12 mouse cellular contexts compared by ENCODE assay signal in genomic region chr2:106828573-106829310, GRCm38 (mm10).
DNase-seq lines count a peak whose midpoint lies in the region; ATAC-seq and TF ChIP-seq lines count a peak whose summit lies in the region.
"Had no signal": no experiment of that assay in that cellular context is flagged by ENCODE, and none has a peak within 500 bp of the region (broad histone marks: within the 10 kb centered on the region; RNA-seq: fewer than 3 reads in every experiment).

No protein-coding gene starts in this region.

- H3K4me2 ChIP-seq in heart, embryonic 12.5 days, result peak overlapping the region; percentile 34
- H3K4me2 ChIP-seq in midbrain, embryonic 14.5 days (ENCODE audit: low read length), result no peak overlapping the region; the same call in 1 of the 2 replicates
- no peak overlapping the region for H3K4me2 ChIP-seq in hindbrain, embryonic 11.5 days (replicated peaks; ENCODE audit: low read depth, low read length)
- H3K4me2 ChIP-seq: liver, embryonic 13.5 days had no signal

- DNase-seq in heart, postnatal 25 days (ENCODE audit: low spot score), result no peak
- peak; percentile 28 for DNase-seq in midbrain, embryonic 14.5 days
- no peak for DNase-seq in midbrain, embryonic 10.5 days (ENCODE audit: low spot score)
- no peak for DNase-seq in hindbrain, embryonic 11.5 days (ENCODE audit: low spot score)
- DNase-seq in thymus, adult 2 months, result no peak
- DNase-seq in right cerebral cortex, postnatal 25 days, result no peak
- no peak for DNase-seq in thymus, postnatal 36 days
- DNase-seq: liver, embryonic 13.5 days; right cerebral cortex, postnatal 4 days had no signal

- peaks cover 36% of the 10 kb centered on the region for H3K4me1 ChIP-seq in heart, embryonic 12.5 days (replicated peaks)
- H3K4me1 ChIP-seq in midbrain, embryonic 14.5 days (ENCODE audit: control insufficient read depth, insufficient read depth, low read length), result peaks cover 20% of the 10 kb centered on the region
- H3K4me1 ChIP-seq in midbrain, embryonic 10.5 days, result peaks cover 20% of the 10 kb centered on the region
- H3K4me1 ChIP-seq in hindbrain, embryonic 11.5 days (replicated peaks; ENCODE audit: control insufficient read depth, insufficient read depth, low read length), result 0 out of 2 replicates have a peak, but pooled peaks cover 3% of the 10 kb centered on the region
- no peaks in the 10 kb centered on the region for H3K4me1 ChIP-seq in thymus, adult 2 months (replicated peaks; ENCODE audit: control insufficient read depth, insufficient read depth, low read length)
- H3K4me1 ChIP-seq: liver, embryonic 13.5 days had no signal

- no peaks in the 10 kb centered on the region for H3K9me3 ChIP-seq in heart, embryonic 12.5 days (replicated peaks)
- no peaks in the 10 kb centered on the region for H3K9me3 ChIP-seq in midbrain, embryonic 14.5 days (ENCODE audit: control insufficient read depth, low read length)
- no peaks in the 10 kb centered on the region for H3K9me3 ChIP-seq in midbrain, embryonic 10.5 days (replicated peaks)
- H3K9me3 ChIP-seq in hindbrain, embryonic 11.5 days (ENCODE audit: control insufficient read depth, low read length), result no peaks in the 10 kb centered on the region
- H3K9me3 ChIP-seq: liver, embryonic 13.5 days had no signal

- TF ChIP-seq POLR2A in thymus, adult 2 months (IDR thresholded peaks at IDR 0.05; ENCODE audit: control insufficient read depth, extremely low read depth, insufficient read depth, low read length, poor library complexity), result no peak

- intact Hi-C loops in heart, postnatal 25 days (cut with DNase I), result no loop called here

- H3K36me3 ChIP-seq in heart, embryonic 12.5 days, result no peaks in the 10 kb centered on the region
- no peaks in the 10 kb centered on the region for H3K36me3 ChIP-seq in midbrain, embryonic 14.5 days (ENCODE audit: control insufficient read depth, insufficient read depth, low read length)
- no peaks in the 10 kb centered on the region for H3K36me3 ChIP-seq in midbrain, embryonic 10.5 days
- no peaks in the 10 kb centered on the region for H3K36me3 ChIP-seq in hindbrain, embryonic 11.5 days (ENCODE audit: control insufficient read depth, insufficient read depth, low read length)
- no peaks in the 10 kb centered on the region for H3K36me3 ChIP-seq in thymus, adult 2 months (ENCODE audit: control insufficient read depth, insufficient read depth, low read length)
- H3K36me3 ChIP-seq: liver, embryonic 13.5 days had no signal

- H3K27ac ChIP-seq in heart, embryonic 12.5 days (ENCODE audit: poor library complexity, severe bottlenecking), result peak overlapping the region; percentile 10; the same call in 1 of the 2 replicates
- H3K27ac ChIP-seq in midbrain, embryonic 14.5 days (replicated peaks; ENCODE audit: low read depth, low read length), result 0 out of 2 replicates have a peak overlapping the region, but pooled peaks have one; percentile 3
- H3K27ac ChIP-seq in midbrain, embryonic 10.5 days (replicated peaks), result no peak overlapping the region
- H3K27ac ChIP-seq in hindbrain, embryonic 11.5 days (ENCODE audit: low read depth, low read length), result no peak overlapping the region; the same call in 1 of the 2 replicates
- H3K27ac ChIP-seq in thymus, adult 2 months (ENCODE audit: control insufficient read depth, insufficient read depth, low read length), result no peak overlapping the region
- H3K27ac ChIP-seq: liver, embryonic 13.5 days had no signal

- no peak overlapping the region for H3K9ac ChIP-seq in heart, embryonic 12.5 days
- H3K9ac ChIP-seq in midbrain, embryonic 14.5 days (replicated peaks; ENCODE audit: low read length), result no peak overlapping the region
- H3K9ac ChIP-seq in hindbrain, embryonic 11.5 days (ENCODE audit: low read depth, low read length), result no peak overlapping the region
- H3K9ac ChIP-seq: liver, embryonic 13.5 days had no signal

- TF ChIP-seq CTCF in thymus, adult 2 months (IDR thresholded peaks at IDR 0.05; ENCODE audit: borderline replicate concordance, control insufficient read depth, extremely low read depth, insufficient read depth, low read length, poor library complexity), result no peak

- ATAC-seq in heart, embryonic 12.5 days (ENCODE audit: insufficient number of reproducible peaks, low FRiP score), result peak; percentile 39; the same call in 1 of the 2 replicates
- ATAC-seq in midbrain, embryonic 14.5 days (ENCODE audit: low FRiP score, low TSS enrichment), result 0 out of 2 replicates have a peak, but pooled peaks have one; percentile 14
- ATAC-seq in hindbrain, embryonic 11.5 days (ENCODE audit: low FRiP score), result peak; percentile 74
- ATAC-seq: CD4-positive, CD25-positive, alpha-beta regulatory T cell, adult 4 months had no signal

- no peak overlapping the region for H3K4me3 ChIP-seq in heart, embryonic 12.5 days
- no peak overlapping the region for H3K4me3 ChIP-seq in midbrain, embryonic 14.5 days (replicated peaks; ENCODE audit: low read depth, low read length)
- no peak overlapping the region for H3K4me3 ChIP-seq in midbrain, embryonic 10.5 days
- no peak overlapping the region for H3K4me3 ChIP-seq in hindbrain, embryonic 11.5 days (ENCODE audit: low read depth, low read length)
- no peak overlapping the region for H3K4me3 ChIP-seq in thymus, adult 2 months (ENCODE audit: control insufficient read depth, insufficient read depth, low read length)
- H3K4me3 ChIP-seq: erythroblast, embryonic 14.5 days; liver, embryonic 13.5 days had no signal

- 32% methylated on average over 12 of the region's 12 CpGs for WGBS in heart, embryonic 12.5 days
- 57% methylated on average over 12 of the region's 12 CpGs for WGBS in midbrain, embryonic 14.5 days
- 78% methylated on average over 12 of the region's 12 CpGs for WGBS in midbrain, embryonic 10.5 days
- 57% methylated on average over 12 of the region's 12 CpGs for WGBS in hindbrain, embryonic 11.5 days
- WGBS in thymus, adult 2 months, result 93% methylated on average over 12 of the region's 12 CpGs

- H3K27me3 ChIP-seq in heart, embryonic 12.5 days (replicated peaks), result no peaks in the 10 kb centered on the region
- no peaks in the 10 kb centered on the region for H3K27me3 ChIP-seq in midbrain, embryonic 14.5 days (ENCODE audit: control insufficient read depth, insufficient read depth, low read length)
- no peaks in the 10 kb centered on the region; the same call in 1 of the 2 replicates for H3K27me3 ChIP-seq in midbrain, embryonic 10.5 days (ENCODE audit: low read depth, poor library complexity, severe bottlenecking)
- no peaks in the 10 kb centered on the region for H3K27me3 ChIP-seq in hindbrain, embryonic 11.5 days (ENCODE audit: control insufficient read depth, insufficient read depth, low read length)
- no peaks in the 10 kb centered on the region for H3K27me3 ChIP-seq in thymus, adult 2 months (ENCODE audit: control insufficient read depth, insufficient read depth, low read length)
- H3K27me3 ChIP-seq: liver, embryonic 13.5 days had no signal

Comparison
In these comparisons a context has a peak if more than half of its experiments do, and no peak if none do; other contexts are left out.
1. H3K27ac ChIP-seq: peak in heart, embryonic 12.5 days (single experiment) and midbrain, embryonic 14.5 days (single experiment); none in midbrain, embryonic 10.5 days (single experiment), hindbrain, embryonic 11.5 days (single experiment) and thymus, adult 2 months (single experiment).
2. ATAC-seq: peak in every context shown above with its lines; median percentile 74 in hindbrain, embryonic 11.5 days; 39 in heart, embryonic 12.5 days; 14 in midbrain, embryonic 14.5 days.